Mouse (Mus musculus) liver, embryonic 16.5 days (tissue): ENCODE measurements around the gene Cyp3a11. TPM values are rescaled to one million over a fixed set of nuclear protein-coding genes. Genes with fewer than 3 reads are reported as not detected.
"Not testable (repeated sequence)": the region's sequence is repeated elsewhere in the genome, so short reads cannot be mapped to it uniquely, and the experiment has no call there.

Source experiments
- ATAC-seq: fragments of 200-750 bp; cut with Nextera tagmentation; 2 replicates; pipeline ENCODE4 v1.8.0; 2017; ENCODE audit warnings: low read depth, mild to moderate bottlenecking, moderate number of reproducible peaks, moderate library complexity
- H3K27ac ChIP-seq: fragments of 300-500 bp; sonication (generic); 2 replicates; pipeline ENCODE4 v1.5.1; 2014; ENCODE audit warnings: mild to moderate bottlenecking, low read length
- H3K27me3 ChIP-seq: fragments of 300-500 bp; sonication (generic); 2 replicates; pipeline ENCODE4 v1.6.1; 2014; ENCODE audit warnings: low read depth, low read length, mixed read lengths; ENCODE audit not compliant: control insufficient read depth, insufficient read depth
- H3K36me3 ChIP-seq: fragments of 300-500 bp; sonication (generic); 2 replicates; pipeline ENCODE4 v1.6.1; 2014; ENCODE audit warnings: mild to moderate bottlenecking; ENCODE audit not compliant: control insufficient read depth, insufficient read depth
- H3K4me1 ChIP-seq: fragments of 300-500 bp; sonication (generic); 2 replicates; pipeline ENCODE4 v1.6.1; 2014; ENCODE audit warnings: low read depth, low read length, mixed read lengths; ENCODE audit not compliant: control insufficient read depth
- H3K4me2 ChIP-seq: fragments of 300-500 bp; sonication (generic); 2 replicates; pipeline ENCODE4 v1.6.1; 2014; ENCODE audit warnings: low read depth, low read length, mixed read lengths
- H3K4me3 ChIP-seq: fragments of 300-500 bp; sonication (generic); 2 replicates; pipeline ENCODE4 v1.5.1; 2014; ENCODE audit warnings: low read depth, mild to moderate bottlenecking, low read length
- H3K9ac ChIP-seq: fragments of 300-500 bp; sonication (generic); 2 replicates; pipeline ENCODE4 v1.6.1; 2014; ENCODE audit warnings: low read depth, low read length
- H3K9me3 ChIP-seq: fragments of 300-500 bp; sonication (generic); replicated peaks from 2 replicates; pipeline ENCODE4 v1.6.1; 2016; ENCODE audit warnings: low read length; ENCODE audit not compliant: control insufficient read depth
- WGBS: fragments of 180-500 bp; shearing (Covaris S2); extraction: QIAGEN DNeasy Blood & Tissue Kit; methylation state at CpG from one replicate; pipeline ENCODE4 v1.1.7; 2014; ENCODE audit not compliant: insufficient replicate concordance; 5-methylcytosine and 5-hydroxymethylcytosine counted together
- polyA plus RNA-seq: library from polyadenylated mRNA; unstranded; fragments of >200 nt; fragmentation: Nextera tagmentation; extraction: Ambion mirVana; gene quantifications from 2 replicates; pipeline ENCODE4 v1.2.1, GENCODE M21; 2015

Cyp3a11 gene
- polyA plus RNA-seq = 45.1 and 47.1 TPM in 2 replicates

GRCm38 (mm10) chr5:145879688-145880087, at the start of gene Cyp3a11:
Gene Cyp3a11 (minus strand): TSS chr5:145879964.
- H3K36me3 ChIP-seq = no peaks in the 10 kb centered on the region
- no peak within 1 kb of the TSS for H3K4me3 ChIP-seq
- no peak for ATAC-seq

DNA sequence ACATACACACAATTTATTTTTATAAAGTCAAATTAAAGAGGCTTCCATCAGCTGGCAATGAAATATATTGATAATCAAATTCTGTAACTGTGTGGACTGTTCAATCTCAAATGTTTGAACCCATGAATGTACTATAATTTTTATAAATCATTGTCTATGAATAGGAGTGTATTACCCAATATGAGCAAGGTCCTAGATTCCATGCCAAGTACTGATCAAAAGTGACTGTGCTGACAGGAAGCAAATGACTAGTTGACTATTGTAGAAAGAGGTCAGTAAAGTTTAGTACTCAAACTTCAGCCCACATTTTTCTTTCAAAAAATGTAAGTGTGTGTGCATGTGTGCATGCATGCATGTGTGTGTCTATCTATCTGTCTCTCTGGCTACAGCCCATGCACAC, 33.1 kb upstream of the Cyp3a11 start:
- Histone ChIP-seq H3K4me1 (no peaks in the 10 kb centered on the region), H3K36me3 (no peaks in the 10 kb centered on the region), H3K4me2 (no peak overlapping the region), H3K27me3 (no peaks in the 10 kb centered on the region), H3K27ac (no peak overlapping the region), H3K9ac (no peak overlapping the region), H3K4me3 (no peak overlapping the region), H3K9me3 (no peaks in the 10 kb centered on the region; the same call in 1 of the 2 replicates)
- ATAC-seq = no peak

More at GRCm38 (mm10) chr5:145879688-145880087, at the start of gene Cyp3a11:
- no peak within 1 kb of the TSS for H3K9ac ChIP-seq
- 53% methylated on average over 3 of the region's 3 CpGs for WGBS
- H3K4me2 ChIP-seq = no peak within 1 kb of the TSS
- no peaks in the 10 kb centered on the region for H3K27me3 ChIP-seq
- no peaks in the 10 kb centered on the region for H3K4me1 ChIP-seq
- peak within 1 kb of the TSS; percentile 73 for H3K27ac ChIP-seq
- no peaks in the 10 kb centered on the region; the same call in none of the 2 replicates for H3K9me3 ChIP-seq

DNA sequence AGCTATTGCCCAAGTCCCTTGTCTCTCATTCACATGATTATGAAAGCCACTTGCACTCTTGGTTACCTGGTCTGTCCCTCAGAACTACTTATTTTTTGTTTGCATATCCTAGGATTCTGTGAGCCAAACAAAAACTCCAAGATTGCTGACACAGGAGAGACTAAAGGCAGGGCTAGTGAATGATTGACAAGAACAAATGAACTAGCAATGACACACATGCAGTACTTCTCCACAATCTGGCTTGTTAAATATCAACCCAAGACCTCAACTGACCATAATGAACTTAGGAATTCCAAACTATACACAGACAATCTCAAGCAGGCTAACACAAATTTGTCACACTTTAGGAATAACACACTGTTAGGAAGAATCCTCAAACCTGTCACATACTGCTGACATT, 32.0 kb upstream of the Cyp3a11 start:
- peak; percentile 78 for ATAC-seq
- Histone ChIP-seq H3K4me2 (no peak overlapping the region), H3K4me3 (no peak overlapping the region), H3K27me3 (no peaks in the 10 kb centered on the region), H3K27ac (peak overlapping the region; percentile 41; the same call in 1 of the 2 replicates), H3K9me3 (no peaks in the 10 kb centered on the region; the same call in 1 of the 2 replicates), H3K4me1 (no peaks in the 10 kb centered on the region), H3K36me3 (no peaks in the 10 kb centered on the region), H3K9ac (no peak overlapping the region)

GRCm38 (mm10) chr5:145906937-145907336, 27.2 kb upstream of the Cyp3a11 start:
- H3K27me3 ChIP-seq, H3K9ac ChIP-seq, H3K4me1 ChIP-seq, H3K36me3 ChIP-seq, ATAC-seq, H3K4me2 ChIP-seq, H3K27ac ChIP-seq, H3K9me3 ChIP-seq, H3K4me3 ChIP-seq: not testable (repeated sequence)
- 57% methylated on average over 2 of the region's 2 CpGs for WGBS

- Histone ChIP-seq H3K36me3 (no peaks in the 10 kb centered on the region), H3K4me3 (no peak overlapping the region), H3K9ac (no peak overlapping the region), H3K27me3 (no peaks in the 10 kb centered on the region), H3K27ac (no peak overlapping the region), H3K4me1 (no peaks in the 10 kb centered on the region), H3K4me2 (no peak overlapping the region), H3K9me3 (no peaks in the 10 kb centered on the region; the same call in 1 of the 2 replicates)
- no peak for ATAC-seq
- WGBS = 54% methylated on average over 1 of the region's 1 CpGs
Observed at GRCm38 (mm10) chr5:145904535-145904934, 24.8 kb upstream of the Cyp3a11 start.

DNA sequence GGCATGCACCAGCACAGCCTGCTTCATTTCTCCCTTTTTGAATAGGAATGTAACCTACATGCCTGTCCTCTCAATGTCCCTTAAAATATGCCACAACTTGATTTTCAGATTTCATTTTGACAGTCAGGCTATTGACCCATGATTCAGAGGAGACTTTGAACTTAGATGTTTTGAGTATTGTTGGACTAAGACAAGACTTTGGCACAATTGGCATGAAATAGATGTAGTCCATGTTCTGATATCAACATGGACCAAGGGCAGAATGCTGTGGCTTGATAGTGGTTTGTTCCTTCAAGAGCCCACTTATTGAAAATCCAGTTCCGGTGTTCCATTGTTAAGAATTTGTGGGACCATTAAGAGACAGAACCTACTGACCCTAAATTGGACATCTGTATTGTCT, 23.6 kb upstream of the Cyp3a11 start:
- H3K4me3 ChIP-seq = no peak overlapping the region
- no peaks in the 10 kb centered on the region for H3K4me1 ChIP-seq
- 74% methylated on average over 1 of the region's 1 CpGs for WGBS
- no peak overlapping the region for H3K4me2 ChIP-seq
- H3K27me3 ChIP-seq = no peaks in the 10 kb centered on the region
- ATAC-seq = no peak
- H3K9me3 ChIP-seq = no peaks in the 10 kb centered on the region; the same call in 1 of the 2 replicates
- no peak overlapping the region for H3K27ac ChIP-seq
- H3K9ac ChIP-seq = no peak overlapping the region
- no peaks in the 10 kb centered on the region for H3K36me3 ChIP-seq

- no peak overlapping the region for H3K4me2 ChIP-seq
- no peak overlapping the region for H3K27ac ChIP-seq
- 39% methylated on average over 2 of the region's 2 CpGs for WGBS
- 0 out of 2 replicates have a peak, but pooled peaks have one; percentile 21 for ATAC-seq
- H3K36me3 ChIP-seq = no peaks in the 10 kb centered on the region
- H3K9ac ChIP-seq = no peak overlapping the region
- no peaks in the 10 kb centered on the region; the same call in 1 of the 2 replicates for H3K9me3 ChIP-seq
- no peaks in the 10 kb centered on the region for H3K4me1 ChIP-seq
- H3K4me3 ChIP-seq = no peak overlapping the region
- H3K27me3 ChIP-seq = no peaks in the 10 kb centered on the region
Observed at GRCm38 (mm10) chr5:145900436-145900990, 20.7 kb upstream of the Cyp3a11 start.

- no peak overlapping the region for H3K4me3 ChIP-seq
- H3K4me1 ChIP-seq = no peaks in the 10 kb centered on the region
- no peaks in the 10 kb centered on the region for H3K36me3 ChIP-seq
- H3K4me2 ChIP-seq = no peak overlapping the region
- H3K27ac ChIP-seq = no peak overlapping the region
- 24% methylated on average over 1 of the region's 1 CpGs for WGBS
- ATAC-seq = no peak
- no peaks in the 10 kb centered on the region; the same call in 1 of the 2 replicates for H3K9me3 ChIP-seq
- H3K9ac ChIP-seq = no peak overlapping the region
- no peaks in the 10 kb centered on the region for H3K27me3 ChIP-seq
Observed at GRCm38 (mm10) chr5:145897271-145897670, 17.5 kb upstream of the Cyp3a11 start.

DNA sequence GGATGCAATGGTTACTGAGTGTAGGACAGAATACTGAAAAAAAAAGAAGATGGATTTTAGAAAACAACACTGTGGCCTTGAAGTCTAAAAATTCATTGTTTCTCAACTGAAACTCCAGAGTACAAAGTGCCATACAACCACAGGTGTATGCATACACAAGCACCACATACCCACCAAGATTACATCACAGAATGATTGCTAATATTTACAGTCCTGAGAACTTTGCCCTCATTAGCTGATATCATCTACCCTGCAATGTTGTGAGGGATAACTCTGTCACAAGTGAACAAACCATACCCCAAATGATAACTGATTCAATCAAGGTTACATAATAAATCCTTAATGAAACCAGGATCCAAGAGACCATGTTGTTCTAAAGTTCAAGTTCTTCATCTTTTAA, 1.4 kb upstream of the Cyp3a11 start:
- ATAC-seq = peak; percentile 79
- Histone ChIP-seq H3K27ac (no peak overlapping the region), H3K27me3 (no peaks in the 10 kb centered on the region), H3K4me2 (no peak overlapping the region), H3K9ac (no peak overlapping the region), H3K4me1 (no peaks in the 10 kb centered on the region), H3K36me3 (no peaks in the 10 kb centered on the region), H3K9me3 (peaks cover 2% of the 10 kb centered on the region), H3K4me3 (no peak overlapping the region)
